21 mouse cellular contexts compared by ENCODE assay signal in the genomic region with DNA sequence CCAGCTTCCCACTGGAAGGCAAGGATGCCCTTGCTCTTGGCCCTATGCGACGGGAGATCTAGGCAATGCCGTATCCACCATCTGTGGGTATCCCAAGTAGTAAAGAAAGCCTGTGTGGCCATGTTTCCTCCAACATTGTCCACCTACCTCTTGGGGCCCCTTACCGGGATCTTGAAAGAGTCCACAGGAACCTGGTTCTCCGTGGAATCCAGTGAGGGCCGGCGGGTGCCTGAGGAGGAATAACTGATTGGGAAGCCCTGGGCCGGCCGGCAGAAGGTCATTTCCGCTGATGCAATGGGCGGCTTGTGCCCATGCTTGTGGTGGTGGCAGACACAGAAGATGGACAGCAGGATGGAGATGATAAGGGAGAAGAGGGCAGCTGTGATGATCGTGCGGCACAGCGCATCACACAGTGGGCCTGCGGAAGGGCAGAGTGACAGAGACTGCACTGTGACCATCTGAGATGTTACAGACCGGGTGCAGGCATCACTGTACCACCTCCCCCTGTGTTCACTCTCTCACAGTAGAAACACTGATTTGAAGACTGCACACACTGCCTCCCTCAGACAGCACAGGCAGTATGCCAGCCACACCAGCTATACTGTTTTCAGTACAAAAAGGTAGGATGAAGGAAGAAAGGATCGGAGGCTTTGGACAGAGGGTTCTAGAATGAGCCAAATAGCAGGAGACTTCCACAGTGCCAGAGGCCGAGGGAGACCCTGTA. TPM values are rescaled to one million over a fixed set of nuclear protein-coding genes. Genes with fewer than 3 reads are reported as not detected.
DNase-seq lines count a peak whose midpoint lies in the region; ATAC-seq and TF ChIP-seq lines count a peak whose summit lies in the region.
"Had no signal": no experiment of that assay in that cellular context is flagged by ENCODE, and none has a peak within 500 bp of the region (broad histone marks: within the 10 kb centered on the region; RNA-seq: fewer than 3 reads in every experiment).

No protein-coding gene starts in this region.

- no peaks in the 10 kb centered on the region for H3K9me3 ChIP-seq in midbrain, postnatal 0 days (ENCODE audit: low read length)
- no peaks in the 10 kb centered on the region for H3K9me3 ChIP-seq in midbrain, embryonic 15.5 days
- H3K9me3 ChIP-seq in E14TG2a.4 (ENCODE audit: low read length) = no peaks in the 10 kb centered on the region
- H3K9me3 ChIP-seq: embryonic facial prominence, embryonic 13.5 days; forebrain, embryonic 13.5 days; hindbrain, embryonic 13.5 days had no signal

- no peaks in the 10 kb centered on the region for H3K4me1 ChIP-seq in midbrain, postnatal 0 days (ENCODE audit: insufficient read depth, low read length)
- no peaks in the 10 kb centered on the region for H3K4me1 ChIP-seq in midbrain, embryonic 15.5 days
- peaks cover 19% of the 10 kb centered on the region; the same call in 1 of the 2 replicates for H3K4me1 ChIP-seq in E14TG2a.4 (replicated peaks; ENCODE audit: low read depth, low read length)
- H3K4me1 ChIP-seq: embryonic facial prominence, embryonic 13.5 days; forebrain, embryonic 13.5 days; hindbrain, embryonic 13.5 days had no signal

- H3K27ac ChIP-seq in midbrain, postnatal 0 days (ENCODE audit: low read depth, low read length) = no peak overlapping the region
- H3K27ac ChIP-seq in midbrain, embryonic 15.5 days = no peak overlapping the region
- H3K27ac ChIP-seq: embryonic facial prominence, embryonic 13.5 days; forebrain, embryonic 13.5 days; hindbrain, embryonic 13.5 days; hindbrain, postnatal 0 days had no signal

- no peak overlapping the region for H3K4me2 ChIP-seq in midbrain, postnatal 0 days (ENCODE audit: low read depth, low read length, poor library complexity, severe bottlenecking)
- no peak overlapping the region for H3K4me2 ChIP-seq in midbrain, embryonic 15.5 days
- H3K4me2 ChIP-seq: embryonic facial prominence, embryonic 13.5 days; forebrain, embryonic 13.5 days; hindbrain, embryonic 13.5 days had no signal

- H3K36me3 ChIP-seq in midbrain, postnatal 0 days (ENCODE audit: insufficient read depth, low read length) = peaks cover 10% of the 10 kb centered on the region; the same call in 1 of the 2 replicates
- no peaks in the 10 kb centered on the region for H3K36me3 ChIP-seq in midbrain, embryonic 15.5 days (replicated peaks)
- no peaks in the 10 kb centered on the region for H3K36me3 ChIP-seq in E14TG2a.4 (ENCODE audit: insufficient read depth, low read length)
- H3K36me3 ChIP-seq: embryonic facial prominence, embryonic 13.5 days; hindbrain, embryonic 13.5 days had no signal

- 0 out of 2 replicates have a peak overlapping the region, but pooled peaks have one; percentile 8 for H3K9ac ChIP-seq in midbrain, postnatal 0 days (replicated peaks; ENCODE audit: low read length, poor library complexity, severe bottlenecking)
- no peak overlapping the region for H3K9ac ChIP-seq in midbrain, embryonic 15.5 days
- H3K9ac ChIP-seq: embryonic facial prominence, embryonic 13.5 days; forebrain, embryonic 13.5 days; hindbrain, embryonic 13.5 days had no signal

- ATAC-seq in midbrain, postnatal 0 days (ENCODE audit: low FRiP score) = no peak
- no peak for ATAC-seq in midbrain, embryonic 15.5 days (replicated peaks)
- ATAC-seq: activated CD4-positive, CD25-positive, alpha-beta regulatory T cell, adult 4 months; forebrain, embryonic 13.5 days; hindbrain, postnatal 0 days; Patski had no signal

- no peaks in the 10 kb centered on the region for H3K27me3 ChIP-seq in midbrain, postnatal 0 days (ENCODE audit: insufficient read depth, low read length)
- no peaks in the 10 kb centered on the region for H3K27me3 ChIP-seq in midbrain, embryonic 15.5 days (replicated peaks)
- H3K27me3 ChIP-seq in E14TG2a.4 (ENCODE audit: insufficient read depth, low read length) = peaks cover 24% of the 10 kb centered on the region
- H3K27me3 ChIP-seq: embryonic facial prominence, embryonic 13.5 days; forebrain, embryonic 13.5 days; hindbrain, embryonic 13.5 days had no signal

- WGBS in midbrain, postnatal 0 days = 92% methylated on average over 18 of the region's 18 CpGs
- 93% methylated on average over 18 of the region's 18 CpGs for WGBS in midbrain, embryonic 15.5 days

- peak; percentile 26 to 35 for DNase-seq in frontal cortex, postnatal 36 days (ENCODE audit: low spot score in 2 of 2)
- no peak for DNase-seq in frontal cortex, postnatal 25 days (ENCODE audit: low spot score in 2 of 2)
- DNase-seq in left cerebral cortex, adult 18-20 months (ENCODE audit: low spot score in 2 of 2) = peak; percentile 37 to 51
- no peak for DNase-seq in left cerebral cortex, adult 8-10 months (ENCODE audit: low spot score in 2 of 2)
- no peak for DNase-seq in midbrain, postnatal 0 days (ENCODE audit: low spot score)
- no peak for DNase-seq in lung, postnatal 10 days
- DNase-seq: adrenal gland, postnatal 14 days; cerebellum, adult 18-20 months; cerebellum, adult 9-11 months; cerebellum, postnatal 36 days; gastrocnemius, postnatal 10 days; heart, postnatal 10 days had no signal

- no peak overlapping the region for H3K4me3 ChIP-seq in midbrain, postnatal 0 days (ENCODE audit: low read depth, low read length)
- no peak overlapping the region for H3K4me3 ChIP-seq in midbrain, embryonic 15.5 days
- peak overlapping the region; percentile 52 for H3K4me3 ChIP-seq in E14TG2a.4 (replicated peaks; ENCODE audit: low read length)
- H3K4me3 ChIP-seq: embryonic facial prominence, embryonic 13.5 days; forebrain, embryonic 13.5 days; hindbrain, embryonic 13.5 days had no signal

- no peak for TF ChIP-seq CTCF in midbrain, postnatal 0 days (IDR thresholded peaks at IDR 0.05)
- no peak for TF ChIP-seq CTCF in E14TG2a.4 (conservative IDR thresholded peaks at IDR 0.05; ENCODE audit: low read length)

RNA-seq across cellular contexts. Expression of a gene that starts 24.1 kb away (rescaled TPM):
- total RNA-seq in left cerebral cortex, adult 18-20 months (2021) = 1 to 10 TPM; 2.9 to 3.6 TPM
- 1 to 10 TPM; 3.2 to 5.2 (median 3.5) TPM for total RNA-seq in left cerebral cortex, adult 8-10 months (2022)
- total RNA-seq in midbrain, postnatal 0 days (2014; rRNA removed) = 24.6 and 27.1 TPM in 2 replicates
- 7.1 and 8.5 TPM in 2 replicates for polyA plus RNA-seq in midbrain, postnatal 0 days (2015; fragmentation: Nextera tagmentation; extraction: Ambion mirVana)
- 6.6 and 6.9 TPM in 2 replicates for polyA plus RNA-seq in midbrain, embryonic 15.5 days (2015; fragmentation: Nextera tagmentation; extraction: Ambion mirVana)
- total RNA-seq: hematopoietic stem cell, adult 5-6 weeks had no signal

RNA-seq across cellular contexts. Expression of a gene that starts 34.5 kb away (rescaled TPM):
- 10 to 100 TPM; 11.0 to 11.6 TPM for total RNA-seq in left cerebral cortex, adult 18-20 months (2021)
- 10 to 100 TPM; 10.6 to 13.7 (median 11.5) TPM for total RNA-seq in left cerebral cortex, adult 8-10 months (2022)
- total RNA-seq in midbrain, postnatal 0 days (2014; rRNA removed) = 13.0 and 15.8 TPM in 2 replicates
- polyA plus RNA-seq in midbrain, postnatal 0 days (2015; fragmentation: Nextera tagmentation; extraction: Ambion mirVana) = 10.8 and 11.0 TPM in 2 replicates
- polyA plus RNA-seq in midbrain, embryonic 15.5 days (2015; fragmentation: Nextera tagmentation; extraction: Ambion mirVana) = 9.2 and 10.8 TPM in 2 replicates

Comparison
In these comparisons a context has a peak if more than half of its experiments do, and no peak if none do; other contexts are left out.
1. DNase-seq: peak in frontal cortex, postnatal 36 days (2 of 2) and left cerebral cortex, adult 18-20 months (2 of 2); none in frontal cortex, postnatal 25 days (0 of 2), left cerebral cortex, adult 8-10 months (0 of 2), midbrain, postnatal 0 days (single experiment) and lung, postnatal 10 days (single experiment).